Comparison of ENCODE assay signal across 17 mouse cellular contexts in the genomic region with DNA sequence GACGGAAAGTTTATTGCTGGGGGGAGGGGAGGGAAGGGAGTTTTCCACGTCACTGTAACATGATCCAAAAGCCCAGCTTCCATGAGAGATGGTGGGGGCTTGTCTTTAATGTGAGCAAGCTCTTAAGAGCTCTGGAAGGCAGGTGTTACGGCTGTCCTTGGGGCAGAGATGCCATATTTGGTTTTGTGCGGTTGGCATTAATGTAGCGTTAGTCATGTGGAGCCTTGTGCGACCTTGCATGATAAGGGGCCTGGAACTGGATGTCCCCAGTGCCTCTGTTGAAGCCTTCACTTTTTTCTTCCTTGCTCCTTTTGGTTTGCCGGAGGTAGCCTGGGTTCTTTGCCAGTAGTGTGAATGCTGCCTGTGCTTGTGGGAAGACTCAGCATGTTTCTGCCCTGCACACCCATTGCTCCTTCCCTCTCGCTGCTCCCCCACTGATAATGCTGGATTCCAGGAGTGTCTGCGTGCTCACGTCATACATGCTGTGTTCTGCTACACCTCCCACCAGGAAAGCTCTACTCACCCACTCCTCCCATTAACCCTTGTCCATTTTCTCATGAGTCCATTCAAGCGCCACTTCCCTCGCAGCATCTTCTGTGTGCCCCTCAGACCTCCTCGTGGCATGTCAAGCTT.
DNase-seq lines count a peak whose midpoint lies in the region; ATAC-seq and TF ChIP-seq lines count a peak whose summit lies in the region.
"Had no signal": no experiment of that assay in that cellular context is flagged by ENCODE, and none has a peak within 500 bp of the region (broad histone marks: within the 10 kb centered on the region; RNA-seq: fewer than 3 reads in every experiment).

No protein-coding gene starts in this region.

- peaks cover 9% of the 10 kb centered on the region; the same call in 1 of the 2 replicates for H3K27me3 ChIP-seq in kidney, embryonic 16.5 days (ENCODE audit: insufficient read depth, low read length)
- H3K27me3 ChIP-seq in heart, embryonic 12.5 days (replicated peaks), result no peaks in the 10 kb centered on the region
- no peaks in the 10 kb centered on the region for H3K27me3 ChIP-seq in myocyte (ENCODE audit: control insufficient read depth, insufficient read depth, insufficient read length)
- H3K27me3 ChIP-seq in stomach, postnatal 0 days (ENCODE audit: control insufficient read depth, insufficient read depth, low read length), result no peaks in the 10 kb centered on the region
- H3K27me3 ChIP-seq: liver, embryonic 15.5 days; neural tube, embryonic 12.5 days had no signal

- peaks cover 6% of the 10 kb centered on the region; the same call in 1 of the 2 replicates for H3K4me1 ChIP-seq in kidney, embryonic 16.5 days (ENCODE audit: insufficient read depth, low read length)
- H3K4me1 ChIP-seq in heart, embryonic 12.5 days (replicated peaks), result peaks cover 60% of the 10 kb centered on the region
- no peaks in the 10 kb centered on the region for H3K4me1 ChIP-seq in stomach, postnatal 0 days (replicated peaks; ENCODE audit: control insufficient read depth, insufficient read depth)
- H3K4me1 ChIP-seq: neural tube, embryonic 12.5 days had no signal

- 67% methylated on average over 13 of the region's 13 CpGs for WGBS in kidney, embryonic 16.5 days
- WGBS in heart, embryonic 12.5 days, result 48% methylated on average over 13 of the region's 13 CpGs
- 80% methylated on average over 13 of the region's 13 CpGs for WGBS in stomach, postnatal 0 days

- peak; percentile 65 for DNase-seq in adrenal gland, adult 2 months
- DNase-seq in adrenal gland, postnatal 25 days, result no peak
- no peak for DNase-seq in kidney, adult 9 months
- DNase-seq in right cerebral cortex, postnatal 25 days, result no peak
- no peak for DNase-seq in stomach, postnatal 0 days (ENCODE audit: low spot score)
- DNase-seq: cerebellum, postnatal 14 days; kidney, adult 8-10 months; lung, postnatal 14 days had no signal

- H3ac ChIP-seq in myocyte (ENCODE audit: control insufficient read depth, insufficient read length), result no peak overlapping the region

- no peak for TF ChIP-seq CTCF in stomach, postnatal 0 days (IDR thresholded peaks at IDR 0.05; ENCODE audit: low read depth)

- H3K4me3 ChIP-seq in kidney, embryonic 16.5 days (ENCODE audit: low read length), result no peak overlapping the region
- H3K4me3 ChIP-seq in heart, embryonic 12.5 days, result no peak overlapping the region
- H3K4me3 ChIP-seq in myocyte, result no peak overlapping the region
- no peak overlapping the region for H3K4me3 ChIP-seq in stomach, postnatal 0 days (ENCODE audit: low read depth, low read length)
- H3K4me3 ChIP-seq: left cerebral cortex, adult 2 months; limb, embryonic 12.5 days; liver, embryonic 15.5 days; neural tube, embryonic 12.5 days had no signal

- TF ChIP-seq POLR2A in myocyte (IDR thresholded peaks at IDR 0.05; ENCODE audit: insufficient read length, low read depth), result no peak

- H3K27ac ChIP-seq in kidney, embryonic 16.5 days (ENCODE audit: low read length), result no peak overlapping the region
- H3K27ac ChIP-seq in heart, embryonic 12.5 days (ENCODE audit: poor library complexity, severe bottlenecking), result peak overlapping the region; percentile 78
- no peak overlapping the region for H3K27ac ChIP-seq in stomach, postnatal 0 days (replicated peaks)
- H3K27ac ChIP-seq: left cerebral cortex, adult 2 months; limb, embryonic 12.5 days; liver, embryonic 15.5 days; neural tube, embryonic 12.5 days had no signal

- no peak overlapping the region for H3K4me2 ChIP-seq in kidney, embryonic 16.5 days (replicated peaks; ENCODE audit: low read depth, low read length)
- H3K4me2 ChIP-seq in heart, embryonic 12.5 days, result no peak overlapping the region
- peak overlapping the region; percentile 56 for H3K4me2 ChIP-seq in myocyte (ENCODE audit: low read depth)
- no peak overlapping the region for H3K4me2 ChIP-seq in stomach, postnatal 0 days (replicated peaks; ENCODE audit: low read depth)
- H3K4me2 ChIP-seq: limb, embryonic 12.5 days; liver, embryonic 15.5 days; neural tube, embryonic 12.5 days had no signal

- 0 out of 2 replicates have a peak, but pooled peaks cover 5% of the 10 kb centered on the region for H3K36me3 ChIP-seq in kidney, embryonic 16.5 days (ENCODE audit: insufficient read depth, low read length)
- peaks cover 15% of the 10 kb centered on the region for H3K36me3 ChIP-seq in heart, embryonic 12.5 days
- no peaks in the 10 kb centered on the region for H3K36me3 ChIP-seq in myocyte (ENCODE audit: control insufficient read depth, insufficient read depth)
- no peaks in the 10 kb centered on the region for H3K36me3 ChIP-seq in stomach, postnatal 0 days (ENCODE audit: control insufficient read depth, insufficient read depth, low read length)
- H3K36me3 ChIP-seq: liver, embryonic 15.5 days; neural tube, embryonic 12.5 days had no signal

- peak; percentile 31; the same call in 1 of the 2 replicates for ATAC-seq in kidney, embryonic 16.5 days (ENCODE audit: low FRiP score, low TSS enrichment)
- peak; percentile 46 for ATAC-seq in heart, embryonic 12.5 days (ENCODE audit: insufficient number of reproducible peaks, low FRiP score)
- no peak for ATAC-seq in stomach, postnatal 0 days (ENCODE audit: low FRiP score, low TSS enrichment)
- ATAC-seq: forebrain, embryonic 14.5 days; hindbrain, embryonic 16.5 days had no signal

- no peak overlapping the region for H3K9ac ChIP-seq in kidney, embryonic 16.5 days (replicated peaks; ENCODE audit: low read length)
- H3K9ac ChIP-seq in heart, embryonic 12.5 days, result no peak overlapping the region
- H3K9ac ChIP-seq in stomach, postnatal 0 days (ENCODE audit: low read length), result no peak overlapping the region
- H3K9ac ChIP-seq: limb, embryonic 12.5 days; liver, embryonic 15.5 days; neural tube, embryonic 12.5 days had no signal

- H3K79me2 ChIP-seq in myocyte (ENCODE audit: control insufficient read depth, insufficient read depth), result no peaks in the 10 kb centered on the region

- H3K9me3 ChIP-seq in kidney, embryonic 16.5 days (ENCODE audit: low read length), result no peaks in the 10 kb centered on the region
- no peaks in the 10 kb centered on the region for H3K9me3 ChIP-seq in heart, embryonic 12.5 days (replicated peaks)
- H3K9me3 ChIP-seq in stomach, postnatal 0 days (ENCODE audit: control insufficient read depth, low read length), result no peaks in the 10 kb centered on the region
- H3K9me3 ChIP-seq: limb, embryonic 12.5 days; liver, embryonic 15.5 days; neural tube, embryonic 12.5 days had no signal

- TF ChIP-seq EP300 in stomach, postnatal 0 days (optimal IDR thresholded peaks at IDR 0.05), result no peak

TF ChIP-seq in myocyte, 11 proteins besides CTCF, POLR2A, EP300 and RAD21:
- TF ChIP-seq MAX (IDR thresholded peaks at IDR 0.05; ENCODE audit: low read depth) (no peak), SRF (IDR thresholded peaks at IDR 0.05; ENCODE audit: control insufficient read depth, insufficient read length, low read depth) (peak; percentile 96), E2F4 (IDR thresholded peaks at IDR 0.05; ENCODE audit: insufficient read depth) (no peak), MYOG (IDR thresholded peaks at IDR 0.05; ENCODE audit: control insufficient read depth in 1 of 3, insufficient read depth in 1 of 3, insufficient read length in 2 of 3, low read depth in 2 of 3) (peak in 1 of 3 experiments; percentile 23), TCF12 (IDR thresholded peaks at IDR 0.05; ENCODE audit: insufficient read depth, poor library complexity, severe bottlenecking) (no peak), POLR2AphosphoS2 (IDR thresholded peaks at IDR 0.05; ENCODE audit: insufficient read length, low read depth) (no peak), MYOD1 (IDR thresholded peaks at IDR 0.05; ENCODE audit: control insufficient read depth in 1 of 3, insufficient read length in 2 of 3, low read depth in 2 of 3) (peak in 1 of 3 experiments; percentile 59), USF1 (IDR thresholded peaks at IDR 0.05; ENCODE audit: low read depth) (peak; percentile 34)
